Mouse (Mus musculus): ENCODE data around the gene Gm13023.
"Not testable (repeated sequence)": the region's sequence is repeated elsewhere in the genome, so short reads cannot be mapped to it uniquely, and the experiment has no call there.

The Gm13023 gene

DNA sequence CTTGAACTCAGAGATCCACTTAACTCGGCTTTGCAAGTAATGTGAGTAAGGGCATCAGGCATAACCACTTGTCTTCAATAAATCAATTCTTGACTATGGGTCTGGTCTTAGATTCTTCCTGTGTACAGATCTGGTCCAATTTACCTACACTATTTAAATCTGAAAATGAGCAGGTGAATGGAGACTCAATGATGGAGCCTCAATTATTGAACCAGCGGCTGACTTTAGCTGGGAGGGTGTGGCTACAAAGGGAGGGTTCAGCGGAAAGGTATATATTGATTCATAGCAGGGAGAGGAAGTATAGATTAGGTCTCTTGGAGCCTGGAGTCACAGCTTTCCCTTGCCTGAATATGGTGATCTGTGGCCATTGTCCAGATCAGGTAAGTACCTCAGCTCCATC is at the start of gene Gm13023:
Gene Gm13023, plus strand, starts transcription at position 301 of the 400 bp plus-strand sequence.
- DNase-seq: not testable (repeated sequence)

GRCm38 (mm10) chr4:143815993-143816392 is 26.8 kb downstream of the Gm13023 start, which contains the start of gene Gm13084:
Gene Gm13084 (minus strand): TSS chr4:143816093.
- no peak for DNase-seq

Data from cerebellum, postnatal 36 days (tissue).